Mouse (Mus musculus): ENCODE data around the gene Tpi1. TPM values are rescaled to one million over a fixed set of nuclear protein-coding genes. Genes with fewer than 3 reads are reported as not detected.
A peak's percentile ranks its signal among the peaks of the same experiment; 100 is the strongest.

Tpi1 gene
- polyA plus RNA-seq (2016; fragmentation: Nextera tagmentation; extraction: Ambion mirVana) = 1,356 and 1,406 TPM in 2 replicates

- H3K36me3 ChIP-seq = peaks cover 69% of the 10 kb centered on the region
- peak within 1 kb of the TSS; percentile 80 for H3K4me2 ChIP-seq
- ATAC-seq (ENCODE audit: insufficient number of reproducible peaks, low FRiP score) = peak; percentile 89
- WGBS = 0% methylated on average over 22 of the region's 22 CpGs
- H3K27ac ChIP-seq (ENCODE audit: poor library complexity, severe bottlenecking) = peak within 1 kb of the TSS; percentile 99
- peak within 1 kb of the TSS; percentile 97 for H3K9ac ChIP-seq
- H3K4me3 ChIP-seq = peak within 1 kb of the TSS; percentile 88
- H3K27me3 ChIP-seq (replicated peaks) = no peaks in the 10 kb centered on the region
- H3K9me3 ChIP-seq (replicated peaks) = no peaks in the 10 kb centered on the region
- peaks cover 44% of the 10 kb centered on the region for H3K4me1 ChIP-seq (replicated peaks)
Measured at GRCm38 (mm10) chr6:124813933-124814332, at the start of gene Tpi1. Gene Tpi1, minus strand, starts transcription at chr6:124814296.

GRCm38 (mm10) chr6:124863125-124863657, 49.1 kb upstream of the Tpi1 start:
- Histone ChIP-seq H3K4me1 (replicated peaks) (peaks cover 32% of the 10 kb centered on the region), H3K9ac (peak overlapping the region; percentile 76), H3K27me3 (replicated peaks) (peaks cover 66% of the 10 kb centered on the region), H3K27ac (ENCODE audit: poor library complexity, severe bottlenecking) (no peak overlapping the region), H3K36me3 (no peaks in the 10 kb centered on the region), H3K4me2 (peak overlapping the region; percentile 95), H3K4me3 (peak overlapping the region; percentile 56), H3K9me3 (replicated peaks) (no peaks in the 10 kb centered on the region)
- no peak for ATAC-seq (ENCODE audit: insufficient number of reproducible peaks, low FRiP score)
- WGBS = 2% methylated on average over 12 of the region's 16 CpGs

GRCm38 (mm10) chr6:124862406-124863124, 48.5 kb upstream of the Tpi1 start:
- peak overlapping the region; percentile 76 for H3K9ac ChIP-seq
- peak overlapping the region; percentile 56 for H3K4me3 ChIP-seq
- WGBS = 17% methylated on average over 8 of the region's 8 CpGs
- H3K27me3 ChIP-seq (replicated peaks) = peaks cover 68% of the 10 kb centered on the region
- H3K9me3 ChIP-seq (replicated peaks) = no peaks in the 10 kb centered on the region
- no peak overlapping the region for H3K27ac ChIP-seq (ENCODE audit: poor library complexity, severe bottlenecking)
- H3K4me1 ChIP-seq (replicated peaks) = peaks cover 34% of the 10 kb centered on the region
- ATAC-seq (ENCODE audit: insufficient number of reproducible peaks, low FRiP score) = no peak
- peak overlapping the region; percentile 95 for H3K4me2 ChIP-seq
- H3K36me3 ChIP-seq = no peaks in the 10 kb centered on the region

GRCm38 (mm10) chr6:124861802-124862201, 47.7 kb upstream of the Tpi1 start:
- H3K4me3 ChIP-seq = no peak overlapping the region
- H3K9ac ChIP-seq = no peak overlapping the region
- H3K4me2 ChIP-seq = no peak overlapping the region
- no peaks in the 10 kb centered on the region for H3K36me3 ChIP-seq
- peaks cover 37% of the 10 kb centered on the region for H3K4me1 ChIP-seq (replicated peaks)
- H3K27ac ChIP-seq (ENCODE audit: poor library complexity, severe bottlenecking) = no peak overlapping the region
- WGBS = 44% methylated on average over 3 of the region's 3 CpGs
- peaks cover 62% of the 10 kb centered on the region for H3K27me3 ChIP-seq (replicated peaks)
- no peak for ATAC-seq (ENCODE audit: insufficient number of reproducible peaks, low FRiP score)
- H3K9me3 ChIP-seq (replicated peaks) = no peaks in the 10 kb centered on the region

GRCm38 (mm10) chr6:124861266-124861665, 47.2 kb upstream of the Tpi1 start:
- H3K36me3 ChIP-seq = no peaks in the 10 kb centered on the region
- 79% methylated on average over 19 of the region's 19 CpGs for WGBS
- ATAC-seq (ENCODE audit: insufficient number of reproducible peaks, low FRiP score) = no peak
- H3K27me3 ChIP-seq (replicated peaks) = peaks cover 56% of the 10 kb centered on the region
- no peak overlapping the region for H3K27ac ChIP-seq (ENCODE audit: poor library complexity, severe bottlenecking)
- no peaks in the 10 kb centered on the region for H3K9me3 ChIP-seq (replicated peaks)
- H3K4me3 ChIP-seq = no peak overlapping the region
- no peak overlapping the region for H3K4me2 ChIP-seq
- H3K4me1 ChIP-seq (replicated peaks) = peaks cover 42% of the 10 kb centered on the region
- H3K9ac ChIP-seq = no peak overlapping the region

GRCm38 (mm10) chr6:124860511-124860910, 46.4 kb upstream of the Tpi1 start:
- H3K4me1 ChIP-seq (replicated peaks) = peaks cover 49% of the 10 kb centered on the region
- no peak overlapping the region for H3K9ac ChIP-seq
- H3K4me2 ChIP-seq = no peak overlapping the region
- ATAC-seq (ENCODE audit: insufficient number of reproducible peaks, low FRiP score) = no peak
- whole genome bisulfite sequencing = 66% methylated on average over 9 of the region's 9 CpGs
- H3K27ac ChIP-seq (ENCODE audit: poor library complexity, severe bottlenecking) = no peak overlapping the region
- no peaks in the 10 kb centered on the region for H3K9me3 ChIP-seq (replicated peaks)
- no peak overlapping the region for H3K4me3 ChIP-seq
- no peaks in the 10 kb centered on the region for H3K36me3 ChIP-seq
- peaks cover 52% of the 10 kb centered on the region for H3K27me3 ChIP-seq (replicated peaks)

GRCm38 (mm10) chr6:124859725-124860124, 45.6 kb upstream of the Tpi1 start:
- Histone ChIP-seq H3K27ac (ENCODE audit: poor library complexity, severe bottlenecking) (no peak overlapping the region), H3K4me1 (replicated peaks) (peaks cover 53% of the 10 kb centered on the region), H3K9ac (peak overlapping the region; percentile 60; the same call in 1 of the 2 replicates), H3K4me3 (0 out of 2 replicates have a peak overlapping the region, but pooled peaks have one; percentile 10), H3K36me3 (no peaks in the 10 kb centered on the region), H3K27me3 (replicated peaks) (peaks cover 45% of the 10 kb centered on the region), H3K4me2 (peak overlapping the region; percentile 43), H3K9me3 (replicated peaks) (no peaks in the 10 kb centered on the region)
- no peak for ATAC-seq (ENCODE audit: insufficient number of reproducible peaks, low FRiP score)
- 9% methylated on average over 12 of the region's 12 CpGs for WGBS

- ATAC-seq (ENCODE audit: insufficient number of reproducible peaks, low FRiP score) = no peak
- 66% methylated on average over 28 of the region's 28 CpGs for WGBS
- H3K4me1 ChIP-seq (replicated peaks) = peaks cover 53% of the 10 kb centered on the region
- H3K9me3 ChIP-seq (replicated peaks) = no peaks in the 10 kb centered on the region
- H3K4me3 ChIP-seq = no peak overlapping the region
- H3K36me3 ChIP-seq = 0 out of 2 replicates have a peak, but pooled peaks cover 5% of the 10 kb centered on the region
- peak overlapping the region; percentile 96 for H3K4me2 ChIP-seq
- peaks cover 38% of the 10 kb centered on the region for H3K27me3 ChIP-seq (replicated peaks)
- H3K9ac ChIP-seq = no peak overlapping the region
- no peak overlapping the region for H3K27ac ChIP-seq (ENCODE audit: poor library complexity, severe bottlenecking)
Measured at GRCm38 (mm10) chr6:124858561-124859318, 44.6 kb upstream of the Tpi1 start.

GRCm38 (mm10) chr6:124857840-124858530, 43.9 kb upstream of the Tpi1 start:
- Histone ChIP-seq H3K4me2 (peak overlapping the region; percentile 96), H3K36me3 (peaks cover 12% of the 10 kb centered on the region; the same call in 1 of the 2 replicates), H3K9me3 (replicated peaks) (no peaks in the 10 kb centered on the region), H3K4me3 (peak overlapping the region; percentile 89), H3K4me1 (replicated peaks) (peaks cover 49% of the 10 kb centered on the region), H3K9ac (peak overlapping the region; percentile 81), H3K27ac (ENCODE audit: poor library complexity, severe bottlenecking) (no peak overlapping the region), H3K27me3 (replicated peaks) (peaks cover 36% of the 10 kb centered on the region)
- WGBS = 26% methylated on average over 26 of the region's 26 CpGs
- no peak for ATAC-seq (ENCODE audit: insufficient number of reproducible peaks, low FRiP score)

GRCm38 (mm10) chr6:124856916-124857839, 43.1 kb upstream of the Tpi1 start, which contains the start of gene P3h3:
Gene P3h3, minus strand, starts transcription at chr6:124857752.
- Histone ChIP-seq H3K27me3 (replicated peaks) (peaks cover 34% of the 10 kb centered on the region), H3K36me3 (peaks cover 19% of the 10 kb centered on the region; the same call in 1 of the 2 replicates), H3K9me3 (replicated peaks) (no peaks in the 10 kb centered on the region), H3K9ac (peak within 1 kb of the TSS; percentile 81), H3K27ac (ENCODE audit: poor library complexity, severe bottlenecking) (peak within 1 kb of the TSS; percentile 73), H3K4me3 (peak within 1 kb of the TSS; percentile 89), H3K4me2 (peak within 1 kb of the TSS; percentile 96), H3K4me1 (replicated peaks) (peaks cover 41% of the 10 kb centered on the region)
- peak; percentile 76 for ATAC-seq (ENCODE audit: insufficient number of reproducible peaks, low FRiP score)
- 2% methylated on average over 84 of the region's 86 CpGs for WGBS

Data from heart, embryonic 12.5 days (tissue).